Mouse (Mus musculus) MEL (cell line): ENCODE data around the gene Pigb. TPM values are rescaled to one million over a fixed set of nuclear protein-coding genes. Genes with fewer than 3 reads are reported as not detected.

Experiments
- DNase-seq: peaks from one replicate; pipeline ENCODE4 v3.0.0; 2011; ENCODE audit warnings: low read depth, low spot score
- H3K27ac ChIP-seq: 2 replicates; pipeline ENCODE4 v1.5.1; 2012; ENCODE audit warnings: low read depth, mild to moderate bottlenecking, control low read depth, low read length, moderate library complexity; ENCODE audit not compliant: control insufficient read depth
- H3K27me3 ChIP-seq, 2 experiments: fragments of 150-350 bp in 1 of 2; sonication (generic) in 1 of 2; 2 replicates each; pipeline ENCODE4 v1.6.1; 2012; ENCODE audit warnings: low read length in 2 of 2, mild to moderate bottlenecking in 2 of 2, improper control_type of control experiment in 1 of 2, moderate library complexity in 1 of 2; ENCODE audit not compliant: insufficient read depth in 2 of 2, control insufficient read depth in 1 of 2
- H3K36me3 ChIP-seq, 2 experiments: 2 replicates each; pipeline ENCODE4 v1.6.1; 2012 to 2014; ENCODE audit warnings: low read length in 2 of 2, improper control_type of control experiment in 1 of 2, inconsistent platforms in 1 of 2, mild to moderate bottlenecking in 1 of 2; ENCODE audit not compliant: insufficient read depth in 2 of 2, control insufficient read depth in 1 of 2
- H3K4me1 ChIP-seq, 2 experiments: fragments of 150-350 bp in 1 of 2; sonication (generic) in 1 of 2; 2 replicates each; pipeline ENCODE4 v1.6.1; 2012; ENCODE audit warnings: low read length in 2 of 2, improper control_type of control experiment in 1 of 2, mild to moderate bottlenecking in 1 of 2; ENCODE audit not compliant: insufficient read depth in 2 of 2, control insufficient read depth in 1 of 2
- H3K4me3 ChIP-seq, 2 experiments: fragments of 150-350 bp in 1 of 2; sonication (generic) in 1 of 2; 2 replicates each; pipeline ENCODE4 v1.5.1; 2012; ENCODE audit warnings: low read depth in 2 of 2, low read length in 2 of 2, mild to moderate bottlenecking in 2 of 2, moderate library complexity in 2 of 2, control low read depth in 1 of 2, improper control_type of control experiment in 1 of 2; ENCODE audit not compliant: control insufficient read depth in 1 of 2, insufficient read depth in 1 of 2
- H3K79me2 ChIP-seq: 2 replicates; pipeline ENCODE4 v1.6.1; 2012; ENCODE audit warnings: mild to moderate bottlenecking, low read length, moderate library complexity; ENCODE audit not compliant: control insufficient read depth, poor library complexity, insufficient read depth
- H3K9ac ChIP-seq: 2 replicates; pipeline ENCODE4 v1.6.1; 2012; ENCODE audit warnings: low read depth, mild to moderate bottlenecking, control low read depth, low read length, moderate library complexity; ENCODE audit not compliant: control insufficient read depth, poor library complexity, severe bottlenecking
- H3K9me3 ChIP-seq: fragments of 150-350 bp; sonication (generic); replicated peaks from 2 replicates; pipeline ENCODE4 v1.6.1; 2012; ENCODE audit warnings: mild to moderate bottlenecking, low read length, improper control_type of control experiment, moderate library complexity; ENCODE audit not compliant: insufficient read depth
- CHD1 ChIP-seq: IDR thresholded peaks from 2 replicates; pipeline ENCODE4 v1.6.1; 2012; ENCODE audit warnings: low read depth, mild to moderate bottlenecking, inconsistent platforms, low read length, improper control_type of control experiment
- CHD2 ChIP-seq: IDR thresholded peaks from 2 replicates; pipeline ENCODE4 v1.6.1; 2011; ENCODE audit warnings: low read length, improper control_type of control experiment
- E2F4 ChIP-seq: IDR thresholded peaks from 2 replicates; pipeline ENCODE4 v1.6.1; 2011; ENCODE audit warnings: low read depth, low read length, improper control_type of control experiment, borderline replicate concordance
- ELF1 ChIP-seq: IDR thresholded peaks from 2 replicates; pipeline ENCODE4 v1.6.1; 2014; ENCODE audit warnings: low read depth, mild to moderate bottlenecking, inconsistent platforms, low read length, improper control_type of control experiment, moderate library complexity
- GATA1 ChIP-seq: IDR thresholded peaks from 2 replicates; pipeline ENCODE4 v1.6.1; 2011; ENCODE audit warnings: low read depth, low read length, improper control_type of control experiment
- JUND ChIP-seq: IDR thresholded peaks from 2 replicates; pipeline ENCODE4 v1.6.1; 2011; ENCODE audit warnings: low read depth, mild to moderate bottlenecking, improper control_type of control experiment, low read length
- KAT2A ChIP-seq: conservative IDR thresholded peaks from 2 replicates; pipeline ENCODE4 v1.6.1; 2012; ENCODE audit warnings: low read depth, low read length, improper control_type of control experiment, inconsistent platforms
- MAX ChIP-seq: IDR thresholded peaks from 2 replicates; pipeline ENCODE4 v1.6.1; 2011; ENCODE audit warnings: low read length, improper control_type of control experiment
- MAZ ChIP-seq: IDR thresholded peaks from 2 replicates; pipeline ENCODE4 v1.6.1; 2012; ENCODE audit warnings: low read depth, mild to moderate bottlenecking, inconsistent platforms, low read length, improper control_type of control experiment
- MXI1 ChIP-seq: IDR thresholded peaks from 2 replicates; pipeline ENCODE4 v1.6.1; 2011; ENCODE audit warnings: mild to moderate bottlenecking, low read depth, low read length, improper control_type of control experiment
- MYC ChIP-seq: IDR thresholded peaks from 2 replicates; pipeline ENCODE4 v1.6.1; 2011; ENCODE audit warnings: low read depth, mild to moderate bottlenecking, low read length, improper control_type of control experiment, moderate library complexity
- NELFE ChIP-seq: IDR thresholded peaks from 2 replicates; pipeline ENCODE4 v1.6.1; 2011; ENCODE audit warnings: low read depth, low read length, improper control_type of control experiment
- NRF1 ChIP-seq: IDR thresholded peaks from 2 replicates; pipeline ENCODE4 v1.6.1; 2014; ENCODE audit warnings: low read depth, mild to moderate bottlenecking, inconsistent platforms, low read length, improper control_type of control experiment, moderate library complexity; ENCODE audit not compliant: poor library complexity, insufficient read depth, severe bottlenecking
- POLR2AphosphoS2 ChIP-seq: IDR thresholded peaks from 2 replicates; pipeline ENCODE4 v1.6.1; 2011; ENCODE audit warnings: low read length, improper control_type of control experiment
- POLR2AphosphoS5 ChIP-seq: IDR thresholded peaks from 2 replicates; pipeline ENCODE4 v1.6.1; 2012; ENCODE audit warnings: low read depth, borderline replicate concordance, mild to moderate bottlenecking, inconsistent platforms, low read length, moderate library complexity, mixed read lengths
- SMC3 ChIP-seq: IDR thresholded peaks from 2 replicates; pipeline ENCODE4 v1.6.1; 2011; ENCODE audit warnings: low read depth, low read length, improper control_type of control experiment
- TBP ChIP-seq: IDR thresholded peaks from 2 replicates; pipeline ENCODE4 v1.8.0; 2011; ENCODE audit warnings: low read depth, low read length, improper control_type of control experiment
- TCF12 ChIP-seq: IDR thresholded peaks from 2 replicates; pipeline ENCODE4 v1.6.1; 2014; ENCODE audit warnings: low read depth, mild to moderate bottlenecking, inconsistent platforms, low read length, improper control_type of control experiment, moderate library complexity
- UBTF ChIP-seq: IDR thresholded peaks from 2 replicates; pipeline ENCODE4 v1.6.1; 2012; ENCODE audit warnings: low read depth, mild to moderate bottlenecking, inconsistent platforms, low read length, improper control_type of control experiment, moderate library complexity, borderline replicate concordance; ENCODE audit not compliant: insufficient read depth
- polyA plus RNA-seq, 2 experiments: library from polyadenylated mRNA; stranded (reverse) in 1 of 2; unstranded in 1 of 2; fragments of >175 nt in 1 of 2; fragments of >200 nt in 1 of 2; gene quantifications; 2 replicates each; pipeline versions ENCODE4 v1.2.1 to v1.2.4; 2012; ENCODE audit warnings: low replicate concordance in 2 of 2, low read depth in 1 of 2; ENCODE audit not compliant: insufficient read length in 2 of 2, insufficient read depth in 1 of 2, missing spikeins in 1 of 2
- total RNA-seq: library from RNA; depleted of rRNA; stranded (reverse); fragments of 300-350 nt; gene quantifications from 2 replicates; pipeline ENCODE4 v1.2.3, GENCODE M21; 2012

The Pigb gene
- total and polyA plus RNA-seq, 3 experiments, result 3.7 to 12.0 TPM; not detected in 1

GRCm38 (mm10) chr9:73001314-73002011 lies 38.7 kb downstream of the Pigb start:
- Histone ChIP-seq H3K27ac (no peak overlapping the region), H3K79me2 (no peaks in the 10 kb centered on the region), H3K4me3 (no peak overlapping the region), H3K9me3 (no peaks in the 10 kb centered on the region), H3K36me3 (no peaks in the 10 kb centered on the region), H3K27me3 (no peaks in the 10 kb centered on the region), H3K9ac (no peak overlapping the region), H3K4me1 (no peaks in the 10 kb centered on the region)
- TF ChIP-seq TCF12 (no peak), MYC (no peak), MAZ (no peak), JUND (no peak), KAT2A (no peak), POLR2AphosphoS2 (no peak), MAX (no peak), MXI1 (no peak), NRF1 (no peak), UBTF (no peak)
- DNase-seq, result no peak

GRCm38 (mm10) chr9:73000487-73000886 lies 39.7 kb downstream of the Pigb start:
- Histone ChIP-seq H3K4me3 (no peak overlapping the region), H3K4me1 (no peaks in the 10 kb centered on the region), H3K9me3 (no peaks in the 10 kb centered on the region), H3K27me3 (no peaks in the 10 kb centered on the region), H3K9ac (no peak overlapping the region), H3K27ac (no peak overlapping the region), H3K79me2 (no peaks in the 10 kb centered on the region), H3K36me3 (no peaks in the 10 kb centered on the region)
- TF ChIP-seq JUND (no peak), POLR2AphosphoS5 (no peak), CHD2 (no peak), MAX (no peak), CHD1 (no peak), TBP (no peak), KAT2A (no peak), NELFE (no peak), ELF1 (no peak), SMC3 (no peak), MAZ (no peak), E2F4 (no peak), GATA1 (no peak), POLR2AphosphoS2 (no peak)
- DNase-seq, result no peak
